Mouse (Mus musculus) thymus, adult 2 months (tissue): ENCODE measurements around the gene Elf4.

ENCODE experiments used
- CTCF ChIP-seq: fragments of 200-500 bp; IDR thresholded peaks from 2 replicates; pipeline ENCODE4 v1.5.1; 2012; ENCODE audit warnings: mild to moderate bottlenecking, control low read depth, low read length, moderate library complexity, borderline replicate concordance; ENCODE audit not compliant: control insufficient read depth, poor library complexity, insufficient read depth; ENCODE audit errors: extremely low read depth
- POLR2A ChIP-seq: fragments of 200-500 bp; IDR thresholded peaks from 2 replicates; pipeline ENCODE4 v1.6.1; 2012; ENCODE audit warnings: mild to moderate bottlenecking, low read length, control low read depth, moderate library complexity; ENCODE audit not compliant: control insufficient read depth, poor library complexity, insufficient read depth; ENCODE audit errors: extremely low read depth

DNA sequence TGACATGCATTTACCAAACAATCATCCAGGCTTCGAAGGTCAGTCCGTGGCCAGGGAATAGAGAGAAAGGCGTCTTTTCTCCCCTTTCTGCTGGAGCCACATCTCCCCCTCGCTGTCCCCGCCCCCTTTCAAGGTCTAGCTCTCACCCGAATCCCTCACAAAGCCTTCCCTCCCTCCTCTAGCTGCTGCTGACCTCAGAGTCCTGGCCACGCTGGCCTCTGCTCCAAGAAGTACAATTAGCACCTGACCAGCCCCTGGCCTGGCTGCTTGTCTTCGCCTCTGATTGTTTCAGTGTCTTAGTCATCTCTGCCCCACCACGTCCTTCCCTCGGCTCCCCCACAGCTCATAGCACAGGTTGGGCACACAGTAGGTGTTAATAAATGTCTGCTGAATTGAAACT, 13.3 kb downstream of the Elf4 start:
- TF ChIP-seq CTCF (no peak), POLR2A (no peak)
